Mouse (Mus musculus) thymus, postnatal 36 days (tissue): ENCODE data around the gene Zfp239.
"Not testable (repeated sequence)": the region's sequence is repeated elsewhere in the genome, so short reads cannot be mapped to it uniquely, and the experiment has no call there.

Experiments used
- DNase-seq, 2 experiments: peaks; one replicate each; pipeline ENCODE4 v3.0.0; 2022; ENCODE audit warnings: mixed read lengths in 2 of 2

The Zfp239 gene

GRCm38 (mm10) chr6:117861848-117862247 is at the start of gene Zfp239:
Zfp239 (plus strand) TSS chr6:117862100.
- DNase-seq: no peak

GRCm38 (mm10) chr6:117814681-117815080 is 47.2 kb upstream of the Zfp239 start:
- no peak for DNase-seq

- no peak for DNase-seq
Measured at GRCm38 (mm10) chr6:117817108-117817541, 44.8 kb upstream of the Zfp239 start.

GRCm38 (mm10) chr6:117820327-117820726 is 41.6 kb upstream of the Zfp239 start:
- DNase-seq: no peak

- DNase-seq: peak; percentile 31 to 46
Measured at GRCm38 (mm10) chr6:117825369-117825768, 36.5 kb upstream of the Zfp239 start.

GRCm38 (mm10) chr6:117828273-117828672 is 33.6 kb upstream of the Zfp239 start:
- DNase-seq: peak; percentile 45 to 52

- DNase-seq: peak; percentile 91 to 93
Measured at GRCm38 (mm10) chr6:117840686-117841510, 21.0 kb upstream of the Zfp239 start, which contains the start of gene Zfp637. Zfp637 (plus strand) TSS chr6:117841180.

GRCm38 (mm10) chr6:117841511-117841955 is 20.4 kb upstream of the Zfp239 start:
- DNase-seq: no peak

- no peak for DNase-seq
Measured at GRCm38 (mm10) chr6:117844597-117844996, 17.3 kb upstream of the Zfp239 start.

GRCm38 (mm10) chr6:117846671-117847070 is 15.2 kb upstream of the Zfp239 start:
- not testable (repeated sequence) for DNase-seq

- no peak for DNase-seq
Measured at GRCm38 (mm10) chr6:117847772-117848171, 14.1 kb upstream of the Zfp239 start.

GRCm38 (mm10) chr6:117848577-117848976 is 13.3 kb upstream of the Zfp239 start:
- DNase-seq: no peak

GRCm38 (mm10) chr6:117851747-117852146 is 10.2 kb upstream of the Zfp239 start:
- no peak for DNase-seq

- DNase-seq: no peak
Measured at GRCm38 (mm10) chr6:117857990-117858389, 3.9 kb upstream of the Zfp239 start.

GRCm38 (mm10) chr6:117862465-117862864 is 565 bp downstream of the Zfp239 start:
- no peak for DNase-seq

- DNase-seq: peak; percentile 51 to 70
Measured at GRCm38 (mm10) chr6:117862899-117863620, 1.2 kb downstream of the Zfp239 start.

GRCm38 (mm10) chr6:117863751-117864150 is 1.9 kb downstream of the Zfp239 start:
- DNase-seq: no peak

GRCm38 (mm10) chr6:117868187-117868586 is 6.3 kb downstream of the Zfp239 start:
- DNase-seq: no peak

GRCm38 (mm10) chr6:117871034-117871433 is 9.1 kb downstream of the Zfp239 start:
- DNase-seq: no peak

GRCm38 (mm10) chr6:117873450-117873849 is 11.6 kb downstream of the Zfp239 start:
- not testable (repeated sequence) for DNase-seq

- no peak for DNase-seq
Measured at GRCm38 (mm10) chr6:117874621-117875281, 12.9 kb downstream of the Zfp239 start.

- DNase-seq: no peak
Measured at GRCm38 (mm10) chr6:117878700-117879407, 17.0 kb downstream of the Zfp239 start.
